Mouse (Mus musculus): ENCODE results near the gene Chad.

Chad gene

GRCm38 (mm10) chr11:94564437-94565150 lies at the start of gene Chad:
TSS of gene Chad (plus strand) at chr11:94565047.
- no peak for DNase-seq

GRCm38 (mm10) chr11:94521219-94521843 lies 43.5 kb upstream of the Chad start, which contains the start of gene Mycbpap:
TSS of gene Mycbpap (minus strand) at chr11:94521742.
- peak; percentile 73 for DNase-seq

- no peak for DNase-seq
Measured at GRCm38 (mm10) chr11:94526171-94526879, 38.5 kb upstream of the Chad start.

- DNase-seq: no peak
Measured at GRCm38 (mm10) chr11:94528879-94529278, 36.0 kb upstream of the Chad start.

GRCm38 (mm10) chr11:94533171-94533570 lies 31.7 kb upstream of the Chad start:
- DNase-seq: no peak

GRCm38 (mm10) chr11:94538733-94539292 lies 26.0 kb upstream of the Chad start:
- DNase-seq: no peak

GRCm38 (mm10) chr11:94539761-94540160 lies 25.1 kb upstream of the Chad start:
- DNase-seq: no peak

GRCm38 (mm10) chr11:94542400-94542799 lies 22.4 kb upstream of the Chad start:
- DNase-seq: no peak

GRCm38 (mm10) chr11:94543344-94543743 lies 21.5 kb upstream of the Chad start:
- DNase-seq: no peak

- DNase-seq: peak; percentile 94
Measured at GRCm38 (mm10) chr11:94543932-94544331, 20.9 kb upstream of the Chad start.

GRCm38 (mm10) chr11:94544422-94544821 lies 20.4 kb upstream of the Chad start:
- peak; percentile 62 for DNase-seq

- peak; percentile 47 for DNase-seq
Measured at GRCm38 (mm10) chr11:94546381-94546780, 18.5 kb upstream of the Chad start.

- peak; percentile 62 for DNase-seq
Measured at GRCm38 (mm10) chr11:94547271-94547670, 17.6 kb upstream of the Chad start.

GRCm38 (mm10) chr11:94548041-94548784 lies 16.6 kb upstream of the Chad start:
- peak; percentile 80 for DNase-seq

GRCm38 (mm10) chr11:94548888-94549690 lies 15.8 kb upstream of the Chad start, which contains the start of gene Rsad1:
TSS of gene Rsad1 (minus strand) at chr11:94549255.
- DNase-seq: peak; percentile 97

- no peak for DNase-seq
Measured at GRCm38 (mm10) chr11:94549691-94550441, 15.0 kb upstream of the Chad start.

GRCm38 (mm10) chr11:94550442-94550744 lies 14.5 kb upstream of the Chad start:
- DNase-seq: peak; percentile 46

- DNase-seq: no peak
Measured at GRCm38 (mm10) chr11:94558226-94558625, 6.6 kb upstream of the Chad start.

GRCm38 (mm10) chr11:94563383-94563782 lies 1.5 kb upstream of the Chad start:
- no peak for DNase-seq

- DNase-seq: no peak
Measured at GRCm38 (mm10) chr11:94563821-94564220, 1.0 kb upstream of the Chad start.

GRCm38 (mm10) chr11:94565151-94565479 lies 268 bp downstream of the Chad start:
- no peak for DNase-seq
